Mouse (Mus musculus) liver, postnatal 0 days (tissue): ENCODE data around the gene Rpusd3.

Experiments
- CTCF ChIP-seq: sonication (generic); IDR thresholded peaks from 2 replicates; pipeline ENCODE4 v1.5.1; 2016; ENCODE audit warnings: antibody characterized with exemption, low read depth
- EP300 ChIP-seq: IDR thresholded peaks from 2 replicates; pipeline ENCODE4 v1.6.1; 2016; ENCODE audit warnings: antibody characterized with exemption, low read depth, mild to moderate bottlenecking

GRCm38 (mm10) chr6:113392015-113392386 lies 27.1 kb downstream of the Rpusd3 start:
- TF ChIP-seq CTCF: no peak
- no peak for TF ChIP-seq EP300
